Mouse (Mus musculus): ENCODE measurements at regions not wholly inside any gene's neighbourhood (a gene's known extent, or its start where the extent isn't known, plus 50 kb on each side); places are given as distances from the start of the nearest gene placed in this dataset.

GRCm38 (mm10) chr11:18370861-18371260 is 417.2 kb upstream of the Etaa1 start:
- no peaks in the 10 kb centered on the region for H3K36me3 ChIP-seq (ENCODE audit: control insufficient read depth, insufficient read depth, low read length, poor library complexity, severe bottlenecking)
- H3K9me3 ChIP-seq (ENCODE audit: control insufficient read depth, insufficient read depth, low read depth, low read length), result no peaks in the 10 kb centered on the region
- H3K27ac ChIP-seq (ENCODE audit: insufficient read depth, low read depth, low read length, poor library complexity, severe bottlenecking), result no peak overlapping the region
- TF ChIP-seq MAFK (IDR thresholded peaks at IDR 0.05; ENCODE audit: insufficient read depth, low read depth, low read length), result no peak
- no peak for TF ChIP-seq HCFC1 (IDR thresholded peaks at IDR 0.05; ENCODE audit: borderline replicate concordance, insufficient read depth, low read length)
- no peak for TF ChIP-seq ZC3H11A (IDR thresholded peaks at IDR 0.05; ENCODE audit: borderline replicate concordance, low read depth, low read length)
- no peak for TF ChIP-seq CHD2 (IDR thresholded peaks at IDR 0.05; ENCODE audit: low read depth, low read length)
- TF ChIP-seq ZNF384 (IDR thresholded peaks at IDR 0.05; ENCODE audit: low read depth, low read length), result no peak
- no peaks in the 10 kb centered on the region for H3K4me1 ChIP-seq (ENCODE audit: control insufficient read depth in 2 of 2, insufficient read depth in 2 of 2, low read length in 2 of 2, poor library complexity in 1 of 2)
- no peak overlapping the region for H3K4me3 ChIP-seq (ENCODE audit: insufficient read depth in 1 of 2, low read depth in 1 of 2, low read length in 2 of 2, poor library complexity in 1 of 2, severe bottlenecking in 1 of 2)
- in situ Hi-C loops (cut with MboI; ENCODE audit: low sequenced_read_pairs in 2 of 2, unreplicated experiment in 2 of 2), result no loop called here
- H3K9ac ChIP-seq (ENCODE audit: insufficient read depth, low read depth, low read length, poor library complexity, severe bottlenecking), result no peak overlapping the region
- DNase-seq (ENCODE audit: low read depth, low spot score), result peak; percentile 49

- Histone ChIP-seq H3K36me3 (ENCODE audit: control insufficient read depth, insufficient read depth, low read length, poor library complexity, severe bottlenecking) (no peaks in the 10 kb centered on the region), H3K4me3 (ENCODE audit: insufficient read depth in 1 of 2, low read depth in 1 of 2, low read length in 2 of 2, poor library complexity in 1 of 2, severe bottlenecking in 1 of 2) (no peak overlapping the region), H3K9ac (ENCODE audit: insufficient read depth, low read depth, low read length, poor library complexity, severe bottlenecking) (no peak overlapping the region), H3K27ac (ENCODE audit: insufficient read depth, low read depth, low read length, poor library complexity, severe bottlenecking) (no peak overlapping the region), H3K9me3 (ENCODE audit: control insufficient read depth, insufficient read depth, low read depth, low read length) (no peaks in the 10 kb centered on the region), H3K4me1 (ENCODE audit: control insufficient read depth in 2 of 2, insufficient read depth in 2 of 2, low read length in 2 of 2, poor library complexity in 1 of 2) (no peaks in the 10 kb centered on the region)
- in situ Hi-C loops (cut with MboI; ENCODE audit: low sequenced_read_pairs in 2 of 2, unreplicated experiment in 2 of 2), result no loop called here
- TF ChIP-seq HCFC1 (IDR thresholded peaks at IDR 0.05; ENCODE audit: borderline replicate concordance, insufficient read depth, low read length), result no peak
- TF ChIP-seq CHD2 (IDR thresholded peaks at IDR 0.05; ENCODE audit: low read depth, low read length), result no peak
- no peak for TF ChIP-seq ZNF384 (IDR thresholded peaks at IDR 0.05; ENCODE audit: low read depth, low read length)
- TF ChIP-seq MAFK (IDR thresholded peaks at IDR 0.05; ENCODE audit: insufficient read depth, low read depth, low read length), result no peak
- TF ChIP-seq ZC3H11A (IDR thresholded peaks at IDR 0.05; ENCODE audit: borderline replicate concordance, low read depth, low read length), result no peak
- DNase-seq (ENCODE audit: low read depth, low spot score), result no peak
These were observed 401.2 kb upstream of the Etaa1 start for GRCm38 (mm10) chr11:18354866-18355265.

- Histone ChIP-seq H3K4me1 (ENCODE audit: control insufficient read depth in 2 of 2, insufficient read depth in 2 of 2, low read length in 2 of 2, poor library complexity in 1 of 2) (no peaks in the 10 kb centered on the region), H3K9me3 (ENCODE audit: control insufficient read depth, insufficient read depth, low read depth, low read length) (no peaks in the 10 kb centered on the region), H3K4me3 (ENCODE audit: insufficient read depth in 1 of 2, low read depth in 1 of 2, low read length in 2 of 2, poor library complexity in 1 of 2, severe bottlenecking in 1 of 2) (no peak overlapping the region), H3K27ac (ENCODE audit: insufficient read depth, low read depth, low read length, poor library complexity, severe bottlenecking) (no peak overlapping the region), H3K36me3 (ENCODE audit: control insufficient read depth, insufficient read depth, low read length, poor library complexity, severe bottlenecking) (no peaks in the 10 kb centered on the region), H3K9ac (ENCODE audit: insufficient read depth, low read depth, low read length, poor library complexity, severe bottlenecking) (no peak overlapping the region)
- no peak for TF ChIP-seq HCFC1 (IDR thresholded peaks at IDR 0.05; ENCODE audit: borderline replicate concordance, insufficient read depth, low read length)
- no peak for TF ChIP-seq ZNF384 (IDR thresholded peaks at IDR 0.05; ENCODE audit: low read depth, low read length)
- TF ChIP-seq CHD2 (IDR thresholded peaks at IDR 0.05; ENCODE audit: low read depth, low read length), result no peak
- no peak for TF ChIP-seq ZC3H11A (IDR thresholded peaks at IDR 0.05; ENCODE audit: borderline replicate concordance, low read depth, low read length)
- TF ChIP-seq MAFK (IDR thresholded peaks at IDR 0.05; ENCODE audit: insufficient read depth, low read depth, low read length), result no peak
- in situ Hi-C loops (cut with MboI; ENCODE audit: low sequenced_read_pairs in 2 of 2, unreplicated experiment in 2 of 2), result no loop called here
- no peak for DNase-seq (ENCODE audit: low read depth, low spot score)
These were observed 400.5 kb upstream of the Etaa1 start for GRCm38 (mm10) chr11:18354156-18354555.

GRCm38 (mm10) chr11:18347841-18348240 is 394.2 kb upstream of the Etaa1 start:
- Histone ChIP-seq H3K4me3 (ENCODE audit: insufficient read depth in 1 of 2, low read depth in 1 of 2, low read length in 2 of 2, poor library complexity in 1 of 2, severe bottlenecking in 1 of 2) (no peak overlapping the region), H3K9ac (ENCODE audit: insufficient read depth, low read depth, low read length, poor library complexity, severe bottlenecking) (no peak overlapping the region), H3K9me3 (ENCODE audit: control insufficient read depth, insufficient read depth, low read depth, low read length) (no peaks in the 10 kb centered on the region), H3K27ac (ENCODE audit: insufficient read depth, low read depth, low read length, poor library complexity, severe bottlenecking) (no peak overlapping the region), H3K36me3 (ENCODE audit: control insufficient read depth, insufficient read depth, low read length, poor library complexity, severe bottlenecking) (no peaks in the 10 kb centered on the region), H3K4me1 (ENCODE audit: control insufficient read depth in 2 of 2, insufficient read depth in 2 of 2, low read length in 2 of 2, poor library complexity in 1 of 2) (no peaks in the 10 kb centered on the region)
- TF ChIP-seq HCFC1 (IDR thresholded peaks at IDR 0.05; ENCODE audit: borderline replicate concordance, insufficient read depth, low read length) (no peak), CHD2 (IDR thresholded peaks at IDR 0.05; ENCODE audit: low read depth, low read length) (no peak), MAFK (IDR thresholded peaks at IDR 0.05; ENCODE audit: insufficient read depth, low read depth, low read length) (no peak), ZNF384 (IDR thresholded peaks at IDR 0.05; ENCODE audit: low read depth, low read length) (no peak), ZC3H11A (IDR thresholded peaks at IDR 0.05; ENCODE audit: borderline replicate concordance, low read depth, low read length) (no peak)
- in situ Hi-C loops (cut with MboI; ENCODE audit: low sequenced_read_pairs in 2 of 2, unreplicated experiment in 2 of 2), result no loop called here
- DNase-seq (ENCODE audit: low read depth, low spot score), result no peak

Measured in ES-E14 (cell line).